ENCODE assay signal across 19 mouse cellular contexts in the genomic region with DNA sequence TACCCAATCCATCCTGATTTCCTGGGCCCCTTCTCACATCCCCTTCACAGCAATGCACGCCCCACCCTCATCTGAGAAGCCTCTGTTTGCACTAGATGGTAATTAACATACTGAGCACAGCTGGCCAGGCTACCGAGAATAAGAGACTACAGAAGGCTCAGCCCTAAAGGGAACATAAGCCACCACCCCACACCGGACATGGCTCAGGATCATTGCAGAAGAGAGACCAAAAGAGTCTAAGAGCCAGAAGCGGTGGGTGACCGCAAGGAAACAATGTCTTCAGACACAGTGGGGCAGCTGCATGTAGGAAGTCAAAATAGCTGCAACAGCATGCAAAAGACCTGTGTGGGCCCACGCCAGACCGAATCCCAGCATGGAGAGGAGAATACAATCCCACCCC. TPM values are rescaled to one million over a fixed set of nuclear protein-coding genes. Genes with fewer than 3 reads are reported as not detected.
DNase-seq lines count a peak whose midpoint lies in the region; ATAC-seq lines count a peak whose summit lies in the region.
"Had no signal": no experiment of that assay in that cellular context is flagged by ENCODE, and none has a peak within 500 bp of the region (broad histone marks: within the 10 kb centered on the region; RNA-seq: fewer than 3 reads in every experiment).

No protein-coding gene starts in this region.

- no peak overlapping the region for H3K4me2 ChIP-seq in heart, embryonic 12.5 days
- H3K4me2 ChIP-seq in midbrain, embryonic 12.5 days (replicated peaks) = no peak overlapping the region
- no peak overlapping the region for H3K4me2 ChIP-seq in midbrain, embryonic 16.5 days (ENCODE audit: low read length)
- H3K4me2 ChIP-seq: lung, embryonic 15.5 days had no signal

- no peaks in the 10 kb centered on the region for H3K9me3 ChIP-seq in heart, embryonic 12.5 days (replicated peaks)
- no peaks in the 10 kb centered on the region for H3K9me3 ChIP-seq in midbrain, embryonic 12.5 days
- H3K9me3 ChIP-seq in midbrain, embryonic 16.5 days (replicated peaks; ENCODE audit: control insufficient read depth, low read length, poor library complexity, severe bottlenecking) = no peaks in the 10 kb centered on the region
- H3K9me3 ChIP-seq in megakaryocyte, embryonic 14.5 days = peaks cover 2% of the 10 kb centered on the region; the same call in 1 of the 2 replicates
- H3K9me3 ChIP-seq: G1E; lung, embryonic 15.5 days had no signal

- 54% methylated on average over 7 of the region's 7 CpGs for WGBS in heart, embryonic 12.5 days
- WGBS in midbrain, embryonic 12.5 days = 23% methylated on average over 7 of the region's 7 CpGs
- 31% methylated on average over 7 of the region's 7 CpGs for WGBS in midbrain, embryonic 16.5 days

- H3K27me3 ChIP-seq in heart, embryonic 12.5 days (replicated peaks) = peaks cover 17% of the 10 kb centered on the region; the same call in 1 of the 2 replicates
- peaks cover 8% of the 10 kb centered on the region; the same call in 1 of the 2 replicates for H3K27me3 ChIP-seq in midbrain, embryonic 12.5 days
- H3K27me3 ChIP-seq in midbrain, embryonic 16.5 days (ENCODE audit: control insufficient read depth, insufficient read depth, low read depth, low read length) = no peaks in the 10 kb centered on the region
- H3K27me3 ChIP-seq in megakaryocyte, embryonic 14.5 days (replicated peaks) = peaks cover 34% of the 10 kb centered on the region

- no peaks in the 10 kb centered on the region for H3K36me3 ChIP-seq in heart, embryonic 12.5 days
- H3K36me3 ChIP-seq in midbrain, embryonic 12.5 days = no peaks in the 10 kb centered on the region
- no peaks in the 10 kb centered on the region for H3K36me3 ChIP-seq in midbrain, embryonic 16.5 days (ENCODE audit: control insufficient read depth, insufficient read depth, low read length)
- no peaks in the 10 kb centered on the region for H3K36me3 ChIP-seq in megakaryocyte, embryonic 14.5 days (replicated peaks; ENCODE audit: low read length)
- H3K36me3 ChIP-seq: G1E; lung, embryonic 15.5 days had no signal

- peak; percentile 78 for DNase-seq in heart, adult 11 months
- peak; percentile 8 for DNase-seq in embryo, embryonic 9.5 days (ENCODE audit: extremely low spot score)
- no peak for DNase-seq in MN1 (ENCODE audit: low spot score)
- DNase-seq in thymus, postnatal 36 days = no peak
- DNase-seq: cerebellum, adult 18-20 months; heart, postnatal 36 days; kidney, adult 11 months; kidney, postnatal 36 days; layer of hippocampus, postnatal 36 days; right cerebral cortex, adult 18-20 months; spleen, adult 18-20 months had no signal

- no peak overlapping the region for H3K27ac ChIP-seq in heart, embryonic 12.5 days (ENCODE audit: poor library complexity, severe bottlenecking)
- no peak overlapping the region for H3K27ac ChIP-seq in midbrain, embryonic 12.5 days (replicated peaks)
- H3K27ac ChIP-seq in midbrain, embryonic 16.5 days (ENCODE audit: low read length) = no peak overlapping the region
- H3K27ac ChIP-seq: lung, embryonic 15.5 days had no signal

- H3K4me1 ChIP-seq in heart, embryonic 12.5 days (replicated peaks) = no peaks in the 10 kb centered on the region
- H3K4me1 ChIP-seq in midbrain, embryonic 12.5 days = peaks cover 6% of the 10 kb centered on the region; the same call in 1 of the 2 replicates
- peaks cover 4% of the 10 kb centered on the region; the same call in 1 of the 2 replicates for H3K4me1 ChIP-seq in midbrain, embryonic 16.5 days (ENCODE audit: control insufficient read depth, insufficient read depth, low read length)
- H3K4me1 ChIP-seq in megakaryocyte, embryonic 14.5 days = peaks cover 11% of the 10 kb centered on the region

- no peak overlapping the region for H3K9ac ChIP-seq in heart, embryonic 12.5 days
- H3K9ac ChIP-seq in midbrain, embryonic 12.5 days (replicated peaks) = no peak overlapping the region
- no peak overlapping the region for H3K9ac ChIP-seq in midbrain, embryonic 16.5 days (ENCODE audit: low read depth, low read length)
- H3K9ac ChIP-seq: lung, embryonic 15.5 days had no signal

- H3K4me3 ChIP-seq in heart, embryonic 12.5 days = no peak overlapping the region
- no peak overlapping the region for H3K4me3 ChIP-seq in midbrain, embryonic 12.5 days
- no peak overlapping the region for H3K4me3 ChIP-seq in midbrain, embryonic 16.5 days (ENCODE audit: low read depth, low read length)
- peak overlapping the region; percentile 69 for H3K4me3 ChIP-seq in megakaryocyte, embryonic 14.5 days (replicated peaks)
- H3K4me3 ChIP-seq: lung, embryonic 15.5 days had no signal

- ATAC-seq in heart, embryonic 12.5 days (ENCODE audit: insufficient number of reproducible peaks, low FRiP score) = no peak
- ATAC-seq in midbrain, embryonic 12.5 days (ENCODE audit: low FRiP score, low read depth) = peak; percentile 44; the same call in 1 of the 2 replicates
- no peak for ATAC-seq in midbrain, embryonic 16.5 days

RNA-seq across cellular contexts. Expression of a gene that starts 50.7 kb away (rescaled TPM):
- polyA plus RNA-seq in heart, embryonic 12.5 days (2016; fragmentation: Nextera tagmentation; extraction: Ambion mirVana) = not detected in 2 replicates
- not detected in 2 replicates for polyA plus RNA-seq in midbrain, embryonic 12.5 days (2016; fragmentation: Nextera tagmentation; extraction: Ambion mirVana)
- polyA plus RNA-seq in midbrain, embryonic 16.5 days (2015; fragmentation: Nextera tagmentation; extraction: Ambion mirVana) = 0.06 TPM in 1 of 2 replicates, not detected in the other
- not detected in 2 replicates for polyA plus RNA-seq in megakaryocyte, embryonic 14.5 days (2012; ENCODE audit: insufficient read depth, low replicate concordance)
- polyA plus RNA-seq: liver, adult 2 months; lung, embryonic 15.5 days; neural tube, embryonic 14.5 days had no signal

Comparison
In these comparisons a context has a peak if more than half of its experiments do, and no peak if none do; other contexts are left out.
1. DNase-seq: peak in heart, adult 11 months (single experiment) and embryo, embryonic 9.5 days (single experiment); none in MN1 (single experiment) and thymus, postnatal 36 days (0 of 2).